Comparison of ENCODE assay signal across 24 mouse cellular contexts in the genomic region with DNA sequence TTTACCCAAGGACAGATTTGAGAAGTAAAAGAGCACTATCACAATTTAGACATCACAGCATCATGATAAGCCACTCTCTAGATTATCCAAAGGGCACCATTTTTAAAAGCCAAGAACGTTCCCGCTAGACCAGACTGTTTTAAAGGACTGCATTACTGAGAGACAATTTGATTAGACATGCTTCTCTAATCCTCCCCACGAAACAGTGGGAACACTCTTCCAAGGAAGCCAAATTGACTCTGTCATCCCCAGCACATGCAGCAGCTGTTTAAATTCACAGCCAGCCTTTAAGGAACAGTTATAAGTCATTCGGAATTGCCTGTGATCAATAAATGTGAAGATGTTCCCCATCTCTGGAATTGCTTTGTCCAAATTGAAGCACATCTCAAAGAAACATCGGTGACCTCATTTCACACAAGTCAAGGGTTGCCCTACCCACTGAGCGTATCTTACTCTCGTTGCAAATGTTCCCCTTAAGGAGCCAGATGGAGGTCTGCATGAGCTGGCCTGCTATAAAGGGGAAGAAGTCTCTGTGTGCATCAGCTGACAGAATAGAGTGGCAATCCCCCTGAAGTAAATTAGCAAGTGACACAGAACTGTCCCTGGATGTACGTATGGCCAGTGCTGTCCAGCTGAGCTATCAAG.
A peak's percentile ranks its signal among the peaks of the same experiment; 100 is the strongest.
DNase-seq lines count a peak whose midpoint lies in the region; ATAC-seq lines count a peak whose summit lies in the region.
"Had no signal": no experiment of that assay in that cellular context is flagged by ENCODE, and none has a peak within 500 bp of the region (broad histone marks: within the 10 kb centered on the region; RNA-seq: fewer than 3 reads in every experiment).

No protein-coding gene starts in this region.

- 71% methylated on average over 8 of the region's 8 CpGs for WGBS in forebrain, embryonic 14.5 days
- 70% methylated on average over 8 of the region's 8 CpGs for WGBS in forebrain, embryonic 15.5 days
- WGBS in midbrain, embryonic 13.5 days: 38% methylated on average over 8 of the region's 8 CpGs
- 39% methylated on average over 8 of the region's 8 CpGs for WGBS in midbrain, embryonic 15.5 days
- WGBS in hindbrain, embryonic 15.5 days: 39% methylated on average over 8 of the region's 8 CpGs
- 35% methylated on average over 8 of the region's 8 CpGs for WGBS in neural tube, embryonic 15.5 days

- H3K4me2 ChIP-seq in forebrain, embryonic 14.5 days (ENCODE audit: low read length): no peak overlapping the region
- no peak overlapping the region for H3K4me2 ChIP-seq in forebrain, embryonic 15.5 days (replicated peaks)
- H3K4me2 ChIP-seq in midbrain, embryonic 13.5 days (replicated peaks): no peak overlapping the region
- no peak overlapping the region for H3K4me2 ChIP-seq in midbrain, embryonic 15.5 days
- H3K4me2 ChIP-seq in hindbrain, embryonic 15.5 days: no peak overlapping the region
- no peak overlapping the region for H3K4me2 ChIP-seq in neural tube, embryonic 15.5 days
- H3K4me2 ChIP-seq: heart, embryonic 15.5 days; intestine, embryonic 15.5 days; liver, embryonic 13.5 days; neural tube, embryonic 13.5 days had no signal

- H3K9ac ChIP-seq in forebrain, embryonic 14.5 days (ENCODE audit: low read length): no peak overlapping the region
- H3K9ac ChIP-seq in forebrain, embryonic 15.5 days (replicated peaks): no peak overlapping the region
- no peak overlapping the region for H3K9ac ChIP-seq in midbrain, embryonic 13.5 days (replicated peaks)
- no peak overlapping the region for H3K9ac ChIP-seq in midbrain, embryonic 15.5 days
- no peak overlapping the region for H3K9ac ChIP-seq in hindbrain, embryonic 15.5 days
- no peak overlapping the region for H3K9ac ChIP-seq in neural tube, embryonic 15.5 days (replicated peaks)
- H3K9ac ChIP-seq: heart, embryonic 15.5 days; intestine, embryonic 15.5 days; liver, embryonic 13.5 days; neural tube, embryonic 13.5 days had no signal

- no peaks in the 10 kb centered on the region for H3K36me3 ChIP-seq in forebrain, embryonic 14.5 days (ENCODE audit: control insufficient read depth, insufficient read depth, low read length)
- H3K36me3 ChIP-seq in forebrain, embryonic 15.5 days: no peaks in the 10 kb centered on the region
- H3K36me3 ChIP-seq in midbrain, embryonic 13.5 days: no peaks in the 10 kb centered on the region
- H3K36me3 ChIP-seq in midbrain, embryonic 15.5 days (replicated peaks): no peaks in the 10 kb centered on the region
- H3K36me3 ChIP-seq in hindbrain, embryonic 15.5 days: no peaks in the 10 kb centered on the region
- H3K36me3 ChIP-seq in neural tube, embryonic 15.5 days: no peaks in the 10 kb centered on the region
- H3K36me3 ChIP-seq: G1E; heart, embryonic 15.5 days; intestine, embryonic 15.5 days; liver, embryonic 13.5 days; neural tube, embryonic 13.5 days had no signal

- H3K9me3 ChIP-seq in forebrain, embryonic 14.5 days (replicated peaks; ENCODE audit: control insufficient read depth, low read length): no peaks in the 10 kb centered on the region
- no peaks in the 10 kb centered on the region for H3K9me3 ChIP-seq in forebrain, embryonic 15.5 days
- no peaks in the 10 kb centered on the region for H3K9me3 ChIP-seq in midbrain, embryonic 13.5 days
- no peaks in the 10 kb centered on the region for H3K9me3 ChIP-seq in midbrain, embryonic 15.5 days
- no peaks in the 10 kb centered on the region for H3K9me3 ChIP-seq in hindbrain, embryonic 15.5 days
- H3K9me3 ChIP-seq in neural tube, embryonic 15.5 days (replicated peaks): no peaks in the 10 kb centered on the region
- H3K9me3 ChIP-seq: heart, embryonic 15.5 days; intestine, embryonic 15.5 days; liver, embryonic 13.5 days; neural tube, embryonic 13.5 days had no signal

- no peaks in the 10 kb centered on the region for H3K27me3 ChIP-seq in forebrain, embryonic 14.5 days (replicated peaks; ENCODE audit: control insufficient read depth, insufficient read depth, low read length)
- no peaks in the 10 kb centered on the region for H3K27me3 ChIP-seq in forebrain, embryonic 15.5 days
- H3K27me3 ChIP-seq in midbrain, embryonic 13.5 days: no peaks in the 10 kb centered on the region
- no peaks in the 10 kb centered on the region for H3K27me3 ChIP-seq in midbrain, embryonic 15.5 days (replicated peaks)
- no peaks in the 10 kb centered on the region for H3K27me3 ChIP-seq in hindbrain, embryonic 15.5 days
- no peaks in the 10 kb centered on the region for H3K27me3 ChIP-seq in neural tube, embryonic 15.5 days (replicated peaks)
- H3K27me3 ChIP-seq: CH12.LX; heart, embryonic 15.5 days; intestine, embryonic 15.5 days; liver, embryonic 13.5 days; neural tube, embryonic 13.5 days had no signal

- no peak overlapping the region for H3K27ac ChIP-seq in forebrain, embryonic 14.5 days (ENCODE audit: low read depth, low read length)
- H3K27ac ChIP-seq in forebrain, embryonic 15.5 days (replicated peaks): no peak overlapping the region
- no peak overlapping the region for H3K27ac ChIP-seq in midbrain, embryonic 13.5 days
- no peak overlapping the region for H3K27ac ChIP-seq in midbrain, embryonic 15.5 days
- H3K27ac ChIP-seq in hindbrain, embryonic 15.5 days (replicated peaks): no peak overlapping the region
- no peak overlapping the region for H3K27ac ChIP-seq in neural tube, embryonic 15.5 days (replicated peaks)
- H3K27ac ChIP-seq: gastrocnemius, adult 2 months; heart, embryonic 15.5 days; intestine, embryonic 15.5 days; liver, embryonic 13.5 days; neural tube, embryonic 13.5 days had no signal

- ATAC-seq in forebrain, embryonic 14.5 days: no peak
- ATAC-seq in forebrain, embryonic 15.5 days (replicated peaks): no peak
- peak; percentile 55; the same call in 1 of the 2 replicates for ATAC-seq in midbrain, embryonic 13.5 days
- no peak for ATAC-seq in midbrain, embryonic 15.5 days (replicated peaks)
- ATAC-seq in hindbrain, embryonic 15.5 days (ENCODE audit: low FRiP score, low read depth): peak; percentile 71
- ATAC-seq in neural tube, embryonic 15.5 days (ENCODE audit: low FRiP score): peak; percentile 50; the same call in 1 of the 2 replicates
- ATAC-seq: intestine, embryonic 15.5 days; Patski had no signal

- H3K4me3 ChIP-seq in forebrain, embryonic 14.5 days (ENCODE audit: low read depth, low read length): no peak overlapping the region
- H3K4me3 ChIP-seq in forebrain, embryonic 15.5 days: no peak overlapping the region
- H3K4me3 ChIP-seq in midbrain, embryonic 13.5 days (replicated peaks): no peak overlapping the region
- no peak overlapping the region for H3K4me3 ChIP-seq in midbrain, embryonic 15.5 days
- H3K4me3 ChIP-seq in hindbrain, embryonic 15.5 days: no peak overlapping the region
- H3K4me3 ChIP-seq in neural tube, embryonic 15.5 days (replicated peaks): no peak overlapping the region
- H3K4me3 ChIP-seq: gastrocnemius, adult 2 months; heart, embryonic 15.5 days; intestine, embryonic 15.5 days; liver, embryonic 13.5 days; neural tube, embryonic 13.5 days had no signal

- peak; percentile 2 for DNase-seq in forebrain, embryonic 14.5 days (ENCODE audit: low spot score)
- no peak for DNase-seq in kidney, adult 11 months
- DNase-seq: adrenal gland, adult 2 months; B cell, adult 2 months; cerebellum, adult 8-10 months; gastrocnemius, adult 2 months; heart, postnatal 36 days; kidney, postnatal 25 days; layer of hippocampus, postnatal 36 days; liver, embryonic 13.5 days; lung, adult 2 months; thymus, adult 18-20 months; thymus, postnatal 36 days had no signal

- H3K4me1 ChIP-seq in forebrain, embryonic 14.5 days (ENCODE audit: control insufficient read depth, insufficient read depth, low read length): no peaks in the 10 kb centered on the region
- no peaks in the 10 kb centered on the region for H3K4me1 ChIP-seq in forebrain, embryonic 15.5 days
- H3K4me1 ChIP-seq in midbrain, embryonic 13.5 days (replicated peaks): no peaks in the 10 kb centered on the region
- no peaks in the 10 kb centered on the region for H3K4me1 ChIP-seq in midbrain, embryonic 15.5 days
- no peaks in the 10 kb centered on the region for H3K4me1 ChIP-seq in hindbrain, embryonic 15.5 days (replicated peaks)
- no peaks in the 10 kb centered on the region for H3K4me1 ChIP-seq in neural tube, embryonic 15.5 days
- H3K4me1 ChIP-seq: heart, embryonic 15.5 days; intestine, embryonic 15.5 days; liver, embryonic 13.5 days; neural tube, embryonic 13.5 days had no signal

Comparison
In these comparisons a context has a peak if more than half of its experiments do, and no peak if none do; other contexts are left out.
1. ATAC-seq: peak in midbrain, embryonic 13.5 days (single experiment), hindbrain, embryonic 15.5 days (single experiment) and neural tube, embryonic 15.5 days (single experiment); none in forebrain, embryonic 14.5 days (single experiment), forebrain, embryonic 15.5 days (single experiment) and midbrain, embryonic 15.5 days (single experiment).